Mouse (Mus musculus): Measurements from ENCODE around the gene Vps45. TPM values are rescaled to one million over a fixed set of nuclear protein-coding genes. Genes with fewer than 3 reads are reported as not detected.
"Not testable (repeated sequence)": the region's sequence is repeated elsewhere in the genome, so short reads cannot be mapped to it uniquely, and the experiment has no call there.

Gene Vps45
- polyA plus RNA-seq, 1 experiment, result 14.2 TPM

DNA sequence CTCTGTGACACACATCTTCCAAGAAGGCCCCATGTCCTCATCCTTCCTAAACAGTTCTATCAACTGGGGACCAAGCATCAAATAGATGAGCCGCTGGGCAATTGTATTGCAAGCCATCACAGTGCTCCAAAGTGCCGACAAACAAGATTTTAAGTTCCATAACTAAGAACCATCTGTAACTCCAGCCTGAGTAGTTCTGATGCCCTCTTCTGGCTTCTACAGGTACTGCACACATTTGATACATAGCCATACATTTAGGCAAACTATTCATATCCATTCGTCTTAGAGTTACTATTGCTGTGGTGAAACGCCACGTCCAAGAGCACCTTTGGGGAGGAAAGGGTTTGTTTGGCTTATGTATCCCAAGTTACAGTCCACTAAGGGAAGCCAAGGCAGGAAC, 99.2 kb downstream of the Vps45 start:
- no peaks in the 10 kb centered on the region for H3K9me3 ChIP-seq (replicated peaks; ENCODE audit: control insufficient read depth, insufficient read depth, low read length, poor library complexity, severe bottlenecking)
- no peak overlapping the region for H3K4me3 ChIP-seq (ENCODE audit: low read depth, low read length)
- no peaks in the 10 kb centered on the region for H3K4me1 ChIP-seq (ENCODE audit: control insufficient read depth, insufficient read depth, low read length)
- no peak overlapping the region for H3K9ac ChIP-seq (ENCODE audit: low read depth, poor library complexity, severe bottlenecking)
- no peaks in the 10 kb centered on the region for H3K27me3 ChIP-seq (ENCODE audit: control insufficient read depth, insufficient read depth, low read length, poor library complexity, severe bottlenecking)
- H3K36me3 ChIP-seq (ENCODE audit: control insufficient read depth, insufficient read depth, low read length, poor library complexity, severe bottlenecking), result no peaks in the 10 kb centered on the region
- no peak overlapping the region for H3K27ac ChIP-seq (ENCODE audit: insufficient read depth, low read length)
- TF ChIP-seq POLR2A (IDR thresholded peaks at IDR 0.05; ENCODE audit: insufficient read depth, low read length), result no peak
- TF ChIP-seq CTCF (IDR thresholded peaks at IDR 0.05; ENCODE audit: low read depth, low read length), result peak; percentile 11

DNA sequence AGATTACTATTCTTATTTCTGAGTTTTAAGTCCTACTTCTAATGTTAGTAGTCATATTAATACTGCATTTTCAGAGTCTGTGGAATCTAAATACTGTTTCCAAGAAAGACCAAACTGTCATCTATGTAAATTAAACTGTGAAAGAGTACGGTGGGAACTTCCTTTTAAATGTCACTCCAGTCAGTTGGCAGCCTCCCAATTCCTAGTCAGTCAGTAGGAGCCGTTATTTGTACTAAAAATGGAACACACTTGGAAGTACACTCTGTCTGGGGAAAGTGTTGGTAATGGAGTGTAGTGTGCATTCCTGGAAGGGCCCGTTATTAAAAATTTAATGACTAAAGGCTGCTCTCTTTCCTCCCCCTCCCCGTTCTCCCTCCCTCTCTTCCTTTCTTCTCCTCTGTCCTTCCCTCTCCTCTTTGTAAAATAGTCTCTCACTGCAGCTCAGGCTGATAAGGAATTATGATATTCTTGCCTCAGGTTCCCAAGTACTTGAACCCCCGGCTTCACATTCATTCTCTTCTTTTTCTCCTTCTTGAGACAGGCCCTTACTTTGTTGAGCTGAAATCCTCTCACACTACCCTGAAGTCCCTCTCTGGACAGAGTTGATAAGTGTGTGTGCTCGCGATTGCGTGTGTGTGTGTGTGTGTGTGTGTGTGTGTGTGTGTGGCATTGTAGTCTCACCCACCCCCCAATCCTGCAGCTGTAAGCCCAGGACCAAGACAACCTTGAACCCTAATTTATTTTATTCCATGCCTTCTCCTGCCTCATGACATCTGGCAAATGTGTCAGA, 100.7 kb downstream of the Vps45 start:
- TF ChIP-seq CTCF (IDR thresholded peaks at IDR 0.05; ENCODE audit: low read depth, low read length), result no peak
- TF ChIP-seq EP300 (IDR thresholded peaks at IDR 0.05; ENCODE audit: insufficient read depth, low read depth, low read length), result no peak
- no peak for TF ChIP-seq POLR2A (IDR thresholded peaks at IDR 0.05; ENCODE audit: insufficient read depth, low read length)
- Histone ChIP-seq H3K4me3 (ENCODE audit: low read depth, low read length) (no peak overlapping the region), H3K27me3 (ENCODE audit: control insufficient read depth, insufficient read depth, low read length, poor library complexity, severe bottlenecking) (no peaks in the 10 kb centered on the region), H3K27ac (ENCODE audit: insufficient read depth, low read length) (no peak overlapping the region), H3K9ac (ENCODE audit: low read depth, poor library complexity, severe bottlenecking) (no peak overlapping the region), H3K36me3 (ENCODE audit: control insufficient read depth, insufficient read depth, low read length, poor library complexity, severe bottlenecking) (no peaks in the 10 kb centered on the region), H3K9me3 (replicated peaks; ENCODE audit: control insufficient read depth, insufficient read depth, low read length, poor library complexity, severe bottlenecking) (no peaks in the 10 kb centered on the region), H3K4me1 (ENCODE audit: control insufficient read depth, insufficient read depth, low read length) (no peaks in the 10 kb centered on the region)

GRCm38 (mm10) chr3:95955318-95955717, 102.9 kb downstream of the Vps45 start:
- H3K27ac ChIP-seq (ENCODE audit: insufficient read depth, low read length), result no peak overlapping the region
- H3K9me3 ChIP-seq (replicated peaks; ENCODE audit: control insufficient read depth, insufficient read depth, low read length, poor library complexity, severe bottlenecking), result no peaks in the 10 kb centered on the region
- no peaks in the 10 kb centered on the region for H3K27me3 ChIP-seq (ENCODE audit: control insufficient read depth, insufficient read depth, low read length, poor library complexity, severe bottlenecking)
- H3K36me3 ChIP-seq (ENCODE audit: control insufficient read depth, insufficient read depth, low read length, poor library complexity, severe bottlenecking), result no peaks in the 10 kb centered on the region
- TF ChIP-seq EP300 (IDR thresholded peaks at IDR 0.05; ENCODE audit: insufficient read depth, low read depth, low read length) (no peak), POLR2A (IDR thresholded peaks at IDR 0.05; ENCODE audit: insufficient read depth, low read length) (no peak), CTCF (IDR thresholded peaks at IDR 0.05; ENCODE audit: low read depth, low read length) (no peak)
- no peak overlapping the region for H3K4me3 ChIP-seq (ENCODE audit: low read depth, low read length)
- no peak overlapping the region for H3K9ac ChIP-seq (ENCODE audit: low read depth, poor library complexity, severe bottlenecking)
- no peaks in the 10 kb centered on the region for H3K4me1 ChIP-seq (ENCODE audit: control insufficient read depth, insufficient read depth, low read length)

- not testable (repeated sequence) for H3K27me3 ChIP-seq (ENCODE audit: control insufficient read depth, insufficient read depth, low read length, poor library complexity, severe bottlenecking); H3K27ac ChIP-seq (ENCODE audit: insufficient read depth, low read length); H3K36me3 ChIP-seq (ENCODE audit: control insufficient read depth, insufficient read depth, low read length, poor library complexity, severe bottlenecking); H3K4me1 ChIP-seq (ENCODE audit: control insufficient read depth, insufficient read depth, low read length); H3K4me3 ChIP-seq (ENCODE audit: low read depth, low read length); H3K9me3 ChIP-seq (replicated peaks; ENCODE audit: control insufficient read depth, insufficient read depth, low read length, poor library complexity, severe bottlenecking); H3K9ac ChIP-seq (ENCODE audit: low read depth, poor library complexity, severe bottlenecking)
Observed at GRCm38 (mm10) chr3:95954648-95955173, 103.6 kb downstream of the Vps45 start.

DNA sequence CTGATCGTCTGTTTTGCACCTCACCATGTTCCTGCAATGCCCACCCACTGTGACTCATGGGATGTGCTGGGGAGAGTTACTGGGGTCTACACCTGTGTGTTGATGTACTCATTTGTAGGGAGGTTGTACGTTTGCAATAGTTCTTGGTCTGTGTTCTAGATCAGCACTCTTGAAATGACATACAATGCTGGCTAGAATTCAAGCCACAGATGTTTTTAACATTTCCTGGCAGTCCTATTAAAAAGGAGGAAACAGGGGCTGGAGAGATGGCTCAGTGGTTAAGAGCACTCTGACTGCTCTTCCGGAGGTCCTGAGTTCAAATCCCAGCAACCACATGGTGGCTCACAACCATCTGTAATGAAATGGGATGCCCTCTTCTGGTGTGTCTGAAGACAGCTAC, 104.7 kb downstream of the Vps45 start:
- Histone ChIP-seq H3K9ac (ENCODE audit: low read depth, poor library complexity, severe bottlenecking) (no peak overlapping the region), H3K4me1 (ENCODE audit: control insufficient read depth, insufficient read depth, low read length) (no peaks in the 10 kb centered on the region), H3K36me3 (ENCODE audit: control insufficient read depth, insufficient read depth, low read length, poor library complexity, severe bottlenecking) (no peaks in the 10 kb centered on the region), H3K4me3 (ENCODE audit: low read depth, low read length) (no peak overlapping the region), H3K27me3 (ENCODE audit: control insufficient read depth, insufficient read depth, low read length, poor library complexity, severe bottlenecking) (no peaks in the 10 kb centered on the region), H3K27ac (ENCODE audit: insufficient read depth, low read length) (no peak overlapping the region), H3K9me3 (replicated peaks; ENCODE audit: control insufficient read depth, insufficient read depth, low read length, poor library complexity, severe bottlenecking) (no peaks in the 10 kb centered on the region)
- TF ChIP-seq CTCF (IDR thresholded peaks at IDR 0.05; ENCODE audit: low read depth, low read length) (no peak), EP300 (IDR thresholded peaks at IDR 0.05; ENCODE audit: insufficient read depth, low read depth, low read length) (no peak), POLR2A (IDR thresholded peaks at IDR 0.05; ENCODE audit: insufficient read depth, low read length) (no peak)

DNA sequence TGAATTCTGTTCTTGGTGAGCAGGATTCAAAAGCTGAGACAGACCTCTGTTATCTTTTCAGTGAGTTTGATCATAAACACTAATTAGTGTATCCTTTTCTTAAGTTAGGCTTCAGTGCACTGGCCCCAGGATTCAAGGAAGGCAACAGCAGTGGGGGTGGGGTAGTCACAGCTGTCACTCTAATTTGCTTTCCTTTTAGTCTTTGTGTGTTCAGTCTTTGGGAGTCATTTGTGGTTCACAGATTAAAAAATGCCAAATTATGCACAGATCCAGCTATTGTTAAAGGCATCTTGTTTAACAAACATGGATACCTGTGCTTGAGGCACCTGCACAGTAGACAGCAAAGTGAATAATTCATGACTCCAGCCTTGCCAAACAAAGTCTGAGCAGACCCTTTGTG, 105.2 kb downstream of the Vps45 start:
- Histone ChIP-seq H3K36me3 (ENCODE audit: control insufficient read depth, insufficient read depth, low read length, poor library complexity, severe bottlenecking) (no peaks in the 10 kb centered on the region), H3K27me3 (ENCODE audit: control insufficient read depth, insufficient read depth, low read length, poor library complexity, severe bottlenecking) (no peaks in the 10 kb centered on the region), H3K27ac (ENCODE audit: insufficient read depth, low read length) (no peak overlapping the region), H3K4me1 (ENCODE audit: control insufficient read depth, insufficient read depth, low read length) (no peaks in the 10 kb centered on the region), H3K9ac (ENCODE audit: low read depth, poor library complexity, severe bottlenecking) (no peak overlapping the region), H3K4me3 (ENCODE audit: low read depth, low read length) (no peak overlapping the region), H3K9me3 (replicated peaks; ENCODE audit: control insufficient read depth, insufficient read depth, low read length, poor library complexity, severe bottlenecking) (no peaks in the 10 kb centered on the region)
- no peak for TF ChIP-seq EP300 (IDR thresholded peaks at IDR 0.05; ENCODE audit: insufficient read depth, low read depth, low read length)
- TF ChIP-seq CTCF (IDR thresholded peaks at IDR 0.05; ENCODE audit: low read depth, low read length), result no peak
- TF ChIP-seq POLR2A (IDR thresholded peaks at IDR 0.05; ENCODE audit: insufficient read depth, low read length), result no peak

DNA sequence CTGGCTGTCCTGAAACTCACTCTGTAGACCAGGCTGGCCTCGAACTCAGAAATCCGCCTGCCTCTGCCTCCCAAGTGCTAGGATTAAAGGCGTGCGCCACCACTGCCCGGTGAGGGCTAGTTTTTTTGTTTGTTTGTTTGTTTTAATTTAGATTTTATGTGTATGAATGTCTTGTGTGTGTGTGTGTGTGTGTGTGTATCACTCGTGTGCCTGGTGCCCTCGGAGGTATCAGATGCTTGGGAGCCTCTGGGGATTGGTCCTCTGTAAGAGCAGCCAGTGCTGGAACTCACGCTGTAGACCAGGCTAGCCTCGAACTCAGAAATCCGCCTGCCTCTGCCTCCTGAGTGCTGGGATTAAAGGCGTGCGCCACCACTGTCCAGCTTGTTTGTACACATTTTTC, 106.7 kb downstream of the Vps45 start:
- not testable (repeated sequence) for H3K9me3 ChIP-seq (replicated peaks; ENCODE audit: control insufficient read depth, insufficient read depth, low read length, poor library complexity, severe bottlenecking); H3K27me3 ChIP-seq (ENCODE audit: control insufficient read depth, insufficient read depth, low read length, poor library complexity, severe bottlenecking); H3K36me3 ChIP-seq (ENCODE audit: control insufficient read depth, insufficient read depth, low read length, poor library complexity, severe bottlenecking); H3K4me1 ChIP-seq (ENCODE audit: control insufficient read depth, insufficient read depth, low read length)
- Histone ChIP-seq H3K4me3 (ENCODE audit: low read depth, low read length) (peak overlapping the region; percentile 57), H3K27ac (ENCODE audit: insufficient read depth, low read length) (peak overlapping the region; percentile 91), H3K9ac (ENCODE audit: low read depth, poor library complexity, severe bottlenecking) (peak overlapping the region; percentile 65)

Measured in ES-Bruce4 (cell line).